10 mouse cellular contexts compared by ENCODE assay signal in the genomic region with DNA sequence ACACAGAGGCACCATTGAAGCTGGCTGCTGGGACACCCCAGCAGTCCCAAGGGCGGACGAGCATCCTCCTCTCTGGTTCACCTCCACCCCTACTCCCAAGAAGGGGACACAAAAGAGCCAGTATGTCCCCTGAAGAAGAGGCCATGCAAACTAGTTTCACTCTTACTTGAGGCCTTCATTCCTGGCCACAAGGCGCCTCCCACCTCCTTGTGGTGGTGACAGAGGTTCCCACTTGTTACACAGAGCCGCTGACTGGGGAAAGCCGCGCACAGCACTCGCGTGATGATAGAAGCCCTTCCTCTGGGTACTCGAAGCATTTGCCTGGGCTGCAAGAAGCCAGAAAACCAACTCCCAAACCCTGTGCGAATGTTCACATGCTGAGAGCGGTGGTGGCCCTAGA. TPM values are rescaled to one million over a fixed set of nuclear protein-coding genes. Genes with fewer than 3 reads are reported as not detected.
DNase-seq lines count a peak whose midpoint lies in the region; ATAC-seq and TF ChIP-seq lines count a peak whose summit lies in the region.
"Had no signal": no experiment of that assay in that cellular context is flagged by ENCODE, and none has a peak within 500 bp of the region (broad histone marks: within the 10 kb centered on the region; RNA-seq: fewer than 3 reads in every experiment).

No protein-coding gene starts in this region.

- no peak for TF ChIP-seq EP300 in ES-Bruce4 (IDR thresholded peaks at IDR 0.05; ENCODE audit: insufficient read depth, low read depth, low read length)

- no peak for TF ChIP-seq CTCF in ES-Bruce4 (IDR thresholded peaks at IDR 0.05; ENCODE audit: low read depth, low read length)

- H3K27ac ChIP-seq in kidney, embryonic 16.5 days (ENCODE audit: low read length), result peak overlapping the region; percentile 99
- no peak overlapping the region for H3K27ac ChIP-seq in ES-Bruce4 (ENCODE audit: insufficient read depth, low read length)
- peak overlapping the region; percentile 28; the same call in 1 of the 2 replicates for H3K27ac ChIP-seq in limb, embryonic 15.5 days

- 60% methylated on average over 11 of the region's 11 CpGs for WGBS in kidney, embryonic 16.5 days
- WGBS in limb, embryonic 15.5 days, result 63% methylated on average over 11 of the region's 11 CpGs

- peaks cover 100% of the 10 kb centered on the region for H3K4me1 ChIP-seq in kidney, embryonic 16.5 days (ENCODE audit: insufficient read depth, low read length)
- peaks cover 23% of the 10 kb centered on the region for H3K4me1 ChIP-seq in ES-Bruce4 (ENCODE audit: control insufficient read depth, insufficient read depth, low read length)
- H3K4me1 ChIP-seq in limb, embryonic 15.5 days, result peaks cover 91% of the 10 kb centered on the region

- H3K4me2 ChIP-seq in kidney, embryonic 16.5 days (replicated peaks; ENCODE audit: low read depth, low read length), result no peak overlapping the region
- no peak overlapping the region for H3K4me2 ChIP-seq in limb, embryonic 15.5 days

- H3K27me3 ChIP-seq in kidney, embryonic 16.5 days (ENCODE audit: insufficient read depth, low read length), result no peaks in the 10 kb centered on the region
- H3K27me3 ChIP-seq in ES-Bruce4 (ENCODE audit: control insufficient read depth, insufficient read depth, low read length, poor library complexity, severe bottlenecking), result no peaks in the 10 kb centered on the region
- no peaks in the 10 kb centered on the region for H3K27me3 ChIP-seq in limb, embryonic 15.5 days

- no peak for TF ChIP-seq POLR2A in ES-Bruce4 (IDR thresholded peaks at IDR 0.05; ENCODE audit: insufficient read depth, low read length)

- no peak overlapping the region for H3K4me3 ChIP-seq in kidney, embryonic 16.5 days (ENCODE audit: low read length)
- no peak overlapping the region for H3K4me3 ChIP-seq in ES-Bruce4 (ENCODE audit: low read depth, low read length)
- no peak overlapping the region for H3K4me3 ChIP-seq in limb, embryonic 15.5 days

- ATAC-seq in kidney, embryonic 16.5 days (ENCODE audit: low FRiP score, low TSS enrichment), result no peak
- no peak for ATAC-seq in limb, embryonic 15.5 days (ENCODE audit: insufficient number of reproducible peaks, low FRiP score, low TSS enrichment, low read depth)
- ATAC-seq in erythroblast, adult 5-6 weeks (replicated peaks; ENCODE audit: low FRiP score, poor library complexity, severe bottlenecking), result no peak

- no peaks in the 10 kb centered on the region for H3K9me3 ChIP-seq in kidney, embryonic 16.5 days (ENCODE audit: low read length)
- H3K9me3 ChIP-seq in ES-Bruce4 (replicated peaks; ENCODE audit: control insufficient read depth, insufficient read depth, low read length, poor library complexity, severe bottlenecking), result no peaks in the 10 kb centered on the region
- H3K9me3 ChIP-seq in limb, embryonic 15.5 days, result no peaks in the 10 kb centered on the region

- peak overlapping the region; percentile 46 for H3K9ac ChIP-seq in kidney, embryonic 16.5 days (replicated peaks; ENCODE audit: low read length)
- peak overlapping the region; percentile 30 for H3K9ac ChIP-seq in ES-Bruce4 (ENCODE audit: low read depth, poor library complexity, severe bottlenecking)
- H3K9ac ChIP-seq in limb, embryonic 15.5 days, result no peak overlapping the region

- no peak for DNase-seq in kidney, adult 18-20 months
- peak; percentile 42 for DNase-seq in c-Kit-positive CD71-negative TER-119-negative erythroid progenitor cells, embryonic 14.5 days (ENCODE audit: low read depth)
- DNase-seq in right cerebral cortex, postnatal 25 days, result no peak
- DNase-seq: adrenal gland, postnatal 36 days; cerebellum, adult 9-11 months; kidney, postnatal 4 days had no signal

- H3K36me3 ChIP-seq in kidney, embryonic 16.5 days (ENCODE audit: insufficient read depth, low read length), result no peaks in the 10 kb centered on the region
- no peaks in the 10 kb centered on the region for H3K36me3 ChIP-seq in ES-Bruce4 (ENCODE audit: control insufficient read depth, insufficient read depth, low read length, poor library complexity, severe bottlenecking)
- no peaks in the 10 kb centered on the region for H3K36me3 ChIP-seq in limb, embryonic 15.5 days

RNA-seq across cellular contexts. Expression of a gene that starts 7.0 kb away (rescaled TPM):
- polyA plus RNA-seq in kidney, embryonic 16.5 days (2015; fragmentation: Nextera tagmentation; extraction: Ambion mirVana), result 153 and 157 TPM in 2 replicates
- 110 and 113 TPM in 2 replicates for polyA plus RNA-seq in ES-Bruce4 (2011; ENCODE audit: insufficient read depth, insufficient read length, low read depth, missing spikeins)
- 122 and 123 TPM in 2 replicates for polyA plus RNA-seq in limb, embryonic 15.5 days (2015; fragmentation: Nextera tagmentation; extraction: Ambion mirVana)
- not detected in 2 replicates for total RNA-seq in erythroblast, adult 5-6 weeks (2015; ENCODE audit: low replicate concordance)
- total RNA-seq in erythroblast, adult 5-6 weeks (2017; ENCODE audit: low replicate concordance), result not detected in 2 replicates

RNA-seq across cellular contexts. Expression of a gene that starts 23.6 kb away (rescaled TPM):
- 49.7 and 58.0 TPM in 2 replicates for polyA plus RNA-seq in kidney, embryonic 16.5 days (2015; fragmentation: Nextera tagmentation; extraction: Ambion mirVana)
- 10.1 TPM in 2 replicates for polyA plus RNA-seq in ES-Bruce4 (2011; ENCODE audit: insufficient read depth, insufficient read length, low read depth, missing spikeins)
- polyA plus RNA-seq in limb, embryonic 15.5 days (2015; fragmentation: Nextera tagmentation; extraction: Ambion mirVana), result 20.5 and 22.3 TPM in 2 replicates
- total RNA-seq in erythroblast, adult 5-6 weeks (2015; ENCODE audit: low replicate concordance), result 0.38 and 1.3 TPM in 2 replicates
- total RNA-seq in erythroblast, adult 5-6 weeks (2017; ENCODE audit: low replicate concordance), result 7.7 and 12.0 TPM in 2 replicates

RNA-seq across cellular contexts. Expression of a gene that starts 23.8 kb away (rescaled TPM):
- 118 and 123 TPM in 2 replicates for polyA plus RNA-seq in kidney, embryonic 16.5 days (2015; fragmentation: Nextera tagmentation; extraction: Ambion mirVana)
- polyA plus RNA-seq in ES-Bruce4 (2011; ENCODE audit: insufficient read depth, insufficient read length, low read depth, missing spikeins), result 65.8 and 70.9 TPM in 2 replicates
- polyA plus RNA-seq in limb, embryonic 15.5 days (2015; fragmentation: Nextera tagmentation; extraction: Ambion mirVana), result 88.4 and 91.3 TPM in 2 replicates
- total RNA-seq in erythroblast, adult 5-6 weeks (2015; ENCODE audit: low replicate concordance), result 35.5 and 61.9 TPM in 2 replicates
- total RNA-seq in erythroblast, adult 5-6 weeks (2017; ENCODE audit: low replicate concordance), result 19.5 and 41.6 TPM in 2 replicates

RNA-seq across cellular contexts. Expression of a gene that starts 27.9 kb away (rescaled TPM):
- polyA plus RNA-seq in kidney, embryonic 16.5 days (2015; fragmentation: Nextera tagmentation; extraction: Ambion mirVana), result 62.2 and 68.2 TPM in 2 replicates
- 67.1 and 74.8 TPM in 2 replicates for polyA plus RNA-seq in ES-Bruce4 (2011; ENCODE audit: insufficient read depth, insufficient read length, low read depth, missing spikeins)
- 53.4 and 63.3 TPM in 2 replicates for polyA plus RNA-seq in limb, embryonic 15.5 days (2015; fragmentation: Nextera tagmentation; extraction: Ambion mirVana)
- total RNA-seq in erythroblast, adult 5-6 weeks (2015; ENCODE audit: low replicate concordance), result 1.9 and 3.8 TPM in 2 replicates
- total RNA-seq in erythroblast, adult 5-6 weeks (2017; ENCODE audit: low replicate concordance), result 0.68 and 1.1 TPM in 2 replicates

RNA-seq across cellular contexts. Expression of a gene that starts 51.9 kb away (rescaled TPM):
- 69.2 and 69.6 TPM in 2 replicates for polyA plus RNA-seq in kidney, embryonic 16.5 days (2015; fragmentation: Nextera tagmentation; extraction: Ambion mirVana)
- 48.5 and 60.2 TPM in 2 replicates for polyA plus RNA-seq in ES-Bruce4 (2011; ENCODE audit: insufficient read depth, insufficient read length, low read depth, missing spikeins)
- 64.6 and 66.9 TPM in 2 replicates for polyA plus RNA-seq in limb, embryonic 15.5 days (2015; fragmentation: Nextera tagmentation; extraction: Ambion mirVana)
- total RNA-seq in erythroblast, adult 5-6 weeks (2015; ENCODE audit: low replicate concordance), result 2.1 and 7.9 TPM in 2 replicates
- total RNA-seq in erythroblast, adult 5-6 weeks (2017; ENCODE audit: low replicate concordance), result 7.7 and 11.3 TPM in 2 replicates
